Mouse (Mus musculus): ENCODE data around the gene Arap2. TPM values are rescaled to one million over a fixed set of nuclear protein-coding genes. Genes with fewer than 3 reads are reported as not detected.

Gene Arap2
- 2.0 and 2.9 TPM in 2 replicates for polyA plus RNA-seq (2015; fragmentation: Nextera tagmentation; extraction: Ambion mirVana)

DNA sequence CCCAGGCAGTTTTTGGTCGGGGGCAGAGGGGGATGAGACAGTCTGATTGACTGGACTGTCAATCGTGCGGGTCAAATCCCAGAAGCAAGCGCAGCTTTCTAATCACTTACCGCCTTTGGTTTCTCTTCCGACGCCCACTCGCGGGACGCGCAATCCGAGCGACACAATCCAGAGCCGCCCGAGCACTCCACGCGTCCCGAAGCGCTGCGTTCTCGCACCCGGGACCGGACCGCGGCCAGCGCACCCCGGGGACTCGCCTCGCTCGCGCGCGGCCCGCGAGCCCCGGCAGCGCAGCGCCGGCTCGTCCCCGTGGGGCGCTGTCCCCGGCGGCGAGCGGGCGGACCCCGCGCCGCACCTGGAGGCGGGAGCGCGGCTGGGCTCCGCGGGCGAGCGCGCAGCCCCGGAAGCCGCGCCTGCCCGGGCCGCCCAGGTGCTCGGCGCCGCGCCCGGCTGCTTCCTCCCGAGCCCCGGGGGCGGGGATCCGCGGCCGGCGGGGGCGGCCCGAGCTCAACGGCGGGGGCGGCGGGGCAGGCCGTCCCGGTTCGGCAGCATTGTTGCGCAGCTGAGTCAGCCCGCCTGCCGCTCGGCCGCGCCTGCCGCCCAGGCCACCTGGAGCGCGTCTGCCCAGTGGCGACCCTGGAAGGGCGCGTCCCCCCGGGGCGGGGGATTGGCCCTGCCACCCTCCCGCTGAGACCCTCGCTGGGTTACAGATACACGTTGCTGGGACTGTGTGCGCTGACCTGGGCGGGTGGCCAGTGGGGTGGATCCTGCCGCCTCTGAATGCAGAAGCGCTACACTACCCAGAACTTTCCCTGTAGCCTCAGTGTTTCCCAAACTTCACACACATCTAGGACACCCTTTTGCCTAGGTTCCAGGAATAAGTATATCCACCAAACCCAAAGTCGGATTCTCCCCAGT is at the start of gene Arap2:
Gene Arap2, minus strand, starts transcription at position 376 of the 918 bp plus-strand sequence.
- peak within 1 kb of the TSS; percentile 73 for H3K4me2 ChIP-seq (replicated peaks; ENCODE audit: low read depth, low read length)
- H3K9me3 ChIP-seq (ENCODE audit: low read length) = no peaks in the 10 kb centered on the region
- peak within 1 kb of the TSS; percentile 61; the same call in 1 of the 2 replicates for H3K27ac ChIP-seq (ENCODE audit: low read length)
- ATAC-seq (ENCODE audit: low FRiP score, low TSS enrichment) = peak; percentile 96
- H3K36me3 ChIP-seq (ENCODE audit: insufficient read depth, low read length) = no peaks in the 10 kb centered on the region
- under 1% methylated on average over 74 of the region's 106 CpGs for WGBS
- H3K9ac ChIP-seq (replicated peaks; ENCODE audit: low read length) = peak within 1 kb of the TSS; percentile 69
- no peaks in the 10 kb centered on the region for H3K27me3 ChIP-seq (ENCODE audit: insufficient read depth, low read length)
- H3K4me1 ChIP-seq (ENCODE audit: insufficient read depth, low read length) = no peaks in the 10 kb centered on the region
- peak within 1 kb of the TSS; percentile 65 for H3K4me3 ChIP-seq (ENCODE audit: low read length)

DNA sequence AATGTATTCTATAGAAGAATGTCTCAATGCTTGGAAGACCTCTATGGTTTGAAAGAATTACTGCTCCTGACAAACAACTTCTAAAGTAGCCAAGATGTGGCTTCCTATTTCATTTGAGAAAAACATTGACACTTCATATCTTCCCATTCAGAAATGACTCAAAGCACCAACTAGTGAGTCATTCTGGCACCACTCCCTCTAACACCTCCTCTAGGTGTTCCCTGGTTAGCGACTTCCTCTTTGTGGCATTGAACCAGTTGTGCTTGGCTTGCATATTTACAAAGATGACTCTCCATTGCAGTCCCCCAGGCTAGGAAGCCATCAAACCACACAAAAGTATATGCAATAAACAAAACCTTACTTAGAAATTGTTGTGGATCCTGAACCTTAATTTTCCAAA is 49.8 kb upstream of the Arap2 start:
- Histone ChIP-seq H3K4me1 (ENCODE audit: insufficient read depth, low read length) (no peaks in the 10 kb centered on the region), H3K9me3 (ENCODE audit: low read length) (no peaks in the 10 kb centered on the region), H3K4me2 (replicated peaks; ENCODE audit: low read depth, low read length) (no peak overlapping the region), H3K27me3 (ENCODE audit: insufficient read depth, low read length) (no peaks in the 10 kb centered on the region), H3K27ac (ENCODE audit: low read length) (no peak overlapping the region), H3K4me3 (ENCODE audit: low read length) (no peak overlapping the region), H3K9ac (replicated peaks; ENCODE audit: low read length) (no peak overlapping the region), H3K36me3 (ENCODE audit: insufficient read depth, low read length) (no peaks in the 10 kb centered on the region)
- ATAC-seq (ENCODE audit: low FRiP score, low TSS enrichment) = no peak
- WGBS = 78% methylated on average over 1 of the region's 1 CpGs

DNA sequence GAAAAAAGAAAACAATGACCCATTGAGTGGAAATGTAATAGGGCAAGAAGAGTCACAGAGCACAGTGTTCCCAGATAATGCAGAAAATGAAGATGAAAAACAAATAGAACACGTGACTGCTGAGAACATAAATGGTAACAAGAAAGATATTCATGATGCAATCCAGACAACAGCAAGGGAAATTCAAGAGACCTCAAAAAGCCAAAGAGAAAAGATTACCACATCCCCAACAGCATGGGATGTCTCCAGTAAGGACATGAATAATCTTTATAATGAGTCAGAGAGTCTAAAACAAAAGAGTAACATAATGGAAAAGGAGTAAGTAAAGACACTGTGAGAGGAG is 48.1 kb upstream of the Arap2 start:
- Histone ChIP-seq H3K4me2 (replicated peaks; ENCODE audit: low read depth, low read length) (no peak overlapping the region), H3K27me3 (ENCODE audit: insufficient read depth, low read length) (no peaks in the 10 kb centered on the region), H3K27ac (ENCODE audit: low read length) (no peak overlapping the region), H3K9me3 (ENCODE audit: low read length) (no peaks in the 10 kb centered on the region), H3K4me1 (ENCODE audit: insufficient read depth, low read length) (no peaks in the 10 kb centered on the region), H3K9ac (replicated peaks; ENCODE audit: low read length) (no peak overlapping the region), H3K36me3 (ENCODE audit: insufficient read depth, low read length) (no peaks in the 10 kb centered on the region), H3K4me3 (ENCODE audit: low read length) (no peak overlapping the region)
- WGBS = 82% methylated on average over 1 of the region's 1 CpGs
- no peak for ATAC-seq (ENCODE audit: low FRiP score, low TSS enrichment)

DNA sequence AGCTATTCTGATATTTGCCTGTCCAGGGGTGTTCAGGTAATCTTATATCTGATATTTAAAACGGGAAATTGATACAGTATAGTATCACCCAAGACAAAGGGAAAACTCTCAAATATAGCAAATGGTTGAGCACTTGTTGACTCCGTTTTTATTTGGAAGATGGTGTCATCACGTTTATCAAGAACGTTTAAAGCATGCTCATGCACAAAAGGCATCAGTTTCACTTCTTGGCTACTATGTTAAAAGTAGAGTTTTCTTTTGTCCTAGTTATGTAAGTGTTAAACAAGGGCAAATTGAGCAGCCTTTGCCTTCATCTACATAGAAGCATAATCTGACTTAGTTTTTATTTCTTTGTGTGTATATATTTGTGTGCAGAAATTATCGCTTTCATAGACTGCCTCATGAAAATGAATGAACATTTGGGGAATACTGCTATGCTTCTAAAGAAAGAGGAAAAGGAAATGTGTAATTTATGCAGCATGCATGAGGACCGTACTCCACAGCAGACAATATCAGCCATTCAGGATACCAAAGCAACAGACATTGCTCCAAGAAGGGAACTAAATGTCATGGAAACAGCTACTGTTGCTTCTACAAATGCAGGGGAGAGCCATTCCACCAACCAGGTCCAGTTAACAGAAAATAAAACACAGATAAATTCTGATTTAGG is 47.6 kb upstream of the Arap2 start, which contains the start of gene Dthd1:
Gene Dthd1, plus strand, starts transcription at position 422 of the 670 bp plus-strand sequence.
- H3K4me2 ChIP-seq (replicated peaks; ENCODE audit: low read depth, low read length) = no peak within 1 kb of the TSS
- no peaks in the 10 kb centered on the region; the same call in 1 of the 2 replicates for H3K9me3 ChIP-seq (ENCODE audit: low read length)
- no peaks in the 10 kb centered on the region for H3K36me3 ChIP-seq (ENCODE audit: insufficient read depth, low read length)
- H3K4me1 ChIP-seq (ENCODE audit: insufficient read depth, low read length) = no peaks in the 10 kb centered on the region
- no peaks in the 10 kb centered on the region for H3K27me3 ChIP-seq (ENCODE audit: insufficient read depth, low read length)
- H3K9ac ChIP-seq (replicated peaks; ENCODE audit: low read length) = no peak within 1 kb of the TSS
- 86% methylated on average over 6 of the region's 6 CpGs for WGBS
- no peak for ATAC-seq (ENCODE audit: low FRiP score, low TSS enrichment)
- no peak within 1 kb of the TSS for H3K4me3 ChIP-seq (ENCODE audit: low read length)
- no peak within 1 kb of the TSS for H3K27ac ChIP-seq (ENCODE audit: low read length)

DNA sequence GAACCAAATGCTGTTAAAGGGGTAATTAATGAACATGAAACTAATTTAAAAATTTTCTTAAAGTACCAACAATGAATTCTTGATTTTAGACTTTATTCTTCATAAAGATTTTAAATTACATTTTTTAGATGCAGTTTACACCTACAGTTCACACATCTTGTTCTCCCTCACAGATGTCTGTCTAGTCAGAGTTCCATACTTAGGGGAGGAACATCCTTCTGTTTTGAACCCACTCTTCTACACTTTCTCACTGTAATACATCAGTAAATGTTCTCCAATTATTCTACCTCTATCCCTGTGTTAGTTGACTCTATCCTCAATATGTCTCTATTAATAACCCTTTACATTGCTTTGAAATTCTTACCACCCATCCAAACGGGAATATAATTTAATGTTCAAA is 26.8 kb upstream of the Arap2 start:
- no peak overlapping the region for H3K27ac ChIP-seq (ENCODE audit: low read length)
- no peaks in the 10 kb centered on the region for H3K9me3 ChIP-seq (ENCODE audit: low read length)
- H3K4me2 ChIP-seq (replicated peaks; ENCODE audit: low read depth, low read length) = no peak overlapping the region
- no peaks in the 10 kb centered on the region for H3K27me3 ChIP-seq (ENCODE audit: insufficient read depth, low read length)
- ATAC-seq (ENCODE audit: low FRiP score, low TSS enrichment) = no peak
- H3K4me3 ChIP-seq (ENCODE audit: low read length) = no peak overlapping the region
- H3K9ac ChIP-seq (replicated peaks; ENCODE audit: low read length) = no peak overlapping the region
- H3K4me1 ChIP-seq (ENCODE audit: insufficient read depth, low read length) = no peaks in the 10 kb centered on the region
- WGBS = 93% methylated on average over 1 of the region's 1 CpGs
- no peaks in the 10 kb centered on the region for H3K36me3 ChIP-seq (ENCODE audit: insufficient read depth, low read length)

DNA sequence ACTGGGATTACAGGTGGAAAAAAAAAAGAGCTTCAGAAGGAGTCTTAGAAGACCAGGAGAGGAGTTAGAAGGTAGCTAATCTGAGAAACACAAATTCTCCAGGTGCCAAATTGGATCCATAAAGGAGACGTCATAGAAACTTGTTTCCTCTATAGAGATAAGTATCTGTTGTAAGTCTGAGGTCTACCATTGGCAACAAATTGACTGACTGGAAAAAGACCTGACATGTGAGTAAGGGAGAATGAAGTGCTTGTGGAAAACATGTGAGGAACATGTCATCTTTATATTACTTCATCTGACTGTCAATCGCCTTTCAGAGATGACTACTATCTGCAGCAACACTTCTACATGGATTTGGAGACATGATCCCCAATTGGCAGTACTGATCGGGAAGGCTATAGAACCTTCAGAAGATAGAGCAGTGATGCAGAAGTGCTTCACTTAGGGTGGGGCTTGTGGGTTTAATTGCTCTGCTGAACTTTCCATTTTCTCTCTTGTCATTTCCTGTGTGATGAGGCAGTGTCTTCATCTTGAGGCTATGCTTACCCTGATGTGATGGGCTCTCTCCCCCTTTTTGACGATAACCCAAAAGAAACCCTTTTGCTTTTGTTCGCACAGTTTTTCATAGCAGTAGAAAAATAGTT is 25.1 kb upstream of the Arap2 start:
- H3K27ac ChIP-seq (ENCODE audit: low read length) = no peak overlapping the region
- no peaks in the 10 kb centered on the region for H3K9me3 ChIP-seq (ENCODE audit: low read length)
- no peaks in the 10 kb centered on the region for H3K4me1 ChIP-seq (ENCODE audit: insufficient read depth, low read length)
- no peak overlapping the region for H3K4me2 ChIP-seq (replicated peaks; ENCODE audit: low read depth, low read length)
- H3K36me3 ChIP-seq (ENCODE audit: insufficient read depth, low read length) = no peaks in the 10 kb centered on the region
- no peaks in the 10 kb centered on the region for H3K27me3 ChIP-seq (ENCODE audit: insufficient read depth, low read length)
- ATAC-seq (ENCODE audit: low FRiP score, low TSS enrichment) = no peak
- no peak overlapping the region for H3K9ac ChIP-seq (replicated peaks; ENCODE audit: low read length)
- 89% methylated on average over 5 of the region's 5 CpGs for WGBS
- H3K4me3 ChIP-seq (ENCODE audit: low read length) = no peak overlapping the region

DNA sequence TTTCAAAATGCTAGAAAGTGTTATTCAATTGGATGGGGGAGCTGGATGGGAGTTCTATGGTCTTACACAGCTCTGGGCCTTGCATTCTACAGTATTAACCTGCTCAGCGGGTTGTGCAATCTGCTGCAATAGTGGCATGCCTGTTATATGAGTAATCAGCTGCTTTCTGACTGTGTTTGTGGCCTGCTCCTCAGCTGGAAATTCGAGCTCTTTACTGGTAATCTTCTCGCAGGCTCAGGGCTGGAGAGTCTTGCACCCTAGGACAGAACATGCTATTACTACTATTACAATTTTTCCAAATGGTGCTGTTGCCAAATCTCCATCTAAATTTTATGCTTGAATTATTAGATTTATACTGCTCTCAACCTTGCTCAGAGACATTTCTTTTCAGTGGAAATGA is 20.9 kb upstream of the Arap2 start:
- H3K27me3 ChIP-seq (ENCODE audit: insufficient read depth, low read length) = no peaks in the 10 kb centered on the region
- no peak overlapping the region for H3K4me2 ChIP-seq (replicated peaks; ENCODE audit: low read depth, low read length)
- ATAC-seq (ENCODE audit: low FRiP score, low TSS enrichment) = no peak
- H3K9ac ChIP-seq (replicated peaks; ENCODE audit: low read length) = no peak overlapping the region
- H3K4me1 ChIP-seq (ENCODE audit: insufficient read depth, low read length) = no peaks in the 10 kb centered on the region
- H3K36me3 ChIP-seq (ENCODE audit: insufficient read depth, low read length) = no peaks in the 10 kb centered on the region
- H3K4me3 ChIP-seq (ENCODE audit: low read length) = no peak overlapping the region
- no peaks in the 10 kb centered on the region for H3K9me3 ChIP-seq (ENCODE audit: low read length)
- 77% methylated on average over 3 of the region's 3 CpGs for WGBS
- H3K27ac ChIP-seq (ENCODE audit: low read length) = no peak overlapping the region

DNA sequence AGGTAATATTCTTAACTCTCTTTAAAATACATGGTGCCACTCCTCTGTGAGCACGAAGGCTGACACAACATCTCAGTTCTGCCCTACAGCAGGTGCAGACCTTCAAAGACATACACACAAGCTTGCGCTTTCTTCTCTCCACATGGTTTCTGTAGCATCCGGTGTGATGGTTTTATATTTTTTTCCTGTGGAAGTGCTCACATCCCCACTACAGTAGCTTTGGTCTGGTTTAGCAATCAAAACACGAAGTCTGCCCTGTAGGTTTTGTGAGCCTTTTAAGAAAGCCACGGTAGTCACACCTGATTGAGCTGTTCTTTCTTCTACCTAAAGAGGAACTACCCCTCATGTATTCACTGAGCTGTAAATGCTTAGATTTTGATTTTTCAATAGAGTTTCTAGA is 12.7 kb upstream of the Arap2 start:
- Histone ChIP-seq H3K4me3 (ENCODE audit: low read length) (no peak overlapping the region), H3K36me3 (ENCODE audit: insufficient read depth, low read length) (no peaks in the 10 kb centered on the region), H3K4me2 (replicated peaks; ENCODE audit: low read depth, low read length) (no peak overlapping the region), H3K9ac (replicated peaks; ENCODE audit: low read length) (no peak overlapping the region), H3K9me3 (ENCODE audit: low read length) (no peaks in the 10 kb centered on the region), H3K4me1 (ENCODE audit: insufficient read depth, low read length) (no peaks in the 10 kb centered on the region), H3K27ac (ENCODE audit: low read length) (no peak overlapping the region), H3K27me3 (ENCODE audit: insufficient read depth, low read length) (no peaks in the 10 kb centered on the region)
- no peak for ATAC-seq (ENCODE audit: low FRiP score, low TSS enrichment)
- 64% methylated on average over 5 of the region's 5 CpGs for WGBS

DNA sequence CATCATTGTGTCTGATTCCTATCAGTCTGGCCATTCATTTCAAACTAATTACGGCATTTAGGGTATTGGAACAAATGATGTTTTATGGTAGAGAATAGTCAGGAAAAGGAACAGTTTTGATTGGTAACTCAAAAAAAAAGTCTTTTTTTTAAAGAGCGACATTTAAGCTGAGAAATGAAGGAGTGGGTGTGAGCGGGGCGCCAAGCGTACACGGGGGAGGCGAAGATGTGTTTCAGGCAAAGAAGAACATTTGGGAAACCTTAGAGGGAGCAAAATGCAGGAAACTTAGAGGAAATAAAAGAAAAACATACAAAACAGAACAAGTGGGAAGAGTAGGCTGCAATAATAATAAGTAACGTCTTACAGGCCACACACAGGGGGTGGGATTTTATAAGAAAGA is 11.8 kb upstream of the Arap2 start:
- H3K36me3 ChIP-seq (ENCODE audit: insufficient read depth, low read length) = no peaks in the 10 kb centered on the region
- no peak overlapping the region for H3K9ac ChIP-seq (replicated peaks; ENCODE audit: low read length)
- H3K27ac ChIP-seq (ENCODE audit: low read length) = no peak overlapping the region
- H3K4me1 ChIP-seq (ENCODE audit: insufficient read depth, low read length) = no peaks in the 10 kb centered on the region
- H3K4me3 ChIP-seq (ENCODE audit: low read length) = no peak overlapping the region
- 57% methylated on average over 8 of the region's 8 CpGs for WGBS
- no peak overlapping the region for H3K4me2 ChIP-seq (replicated peaks; ENCODE audit: low read depth, low read length)
- H3K9me3 ChIP-seq (ENCODE audit: low read length) = no peaks in the 10 kb centered on the region
- H3K27me3 ChIP-seq (ENCODE audit: insufficient read depth, low read length) = no peaks in the 10 kb centered on the region
- ATAC-seq (ENCODE audit: low FRiP score, low TSS enrichment) = no peak

Data from kidney, embryonic 16.5 days (tissue).